Mouse (Mus musculus): ENCODE measurements around the gene Nr4a1. TPM values are rescaled to one million over a fixed set of nuclear protein-coding genes. Genes with fewer than 3 reads are reported as not detected.

Gene Nr4a1
- polyA plus RNA-seq, 1 experiment from 2014 or later: 10.8 TPM

GRCm38 (mm10) chr15:101298550-101298949, 44.5 kb downstream of the Nr4a1 start:
- no peak for ATAC-seq (ENCODE audit: low read depth)
- Histone ChIP-seq H3K4me2 (ENCODE audit: low read depth, low read length) (no peak overlapping the region), H3K9ac (ENCODE audit: low read length) (no peak overlapping the region), H3K36me3 (ENCODE audit: control insufficient read depth, insufficient read depth, low read length) (no peaks in the 10 kb centered on the region), H3K27me3 (ENCODE audit: control insufficient read depth, insufficient read depth, low read depth, low read length) (no peaks in the 10 kb centered on the region), H3K4me1 (replicated peaks; ENCODE audit: control insufficient read depth, insufficient read depth, low read length) (peaks cover 6% of the 10 kb centered on the region; the same call in 1 of the 2 replicates), H3K9me3 (ENCODE audit: control insufficient read depth, low read length) (no peaks in the 10 kb centered on the region), H3K4me3 (ENCODE audit: low read length) (no peak overlapping the region), H3K27ac (ENCODE audit: low read length) (no peak overlapping the region)
- WGBS: 23% methylated on average over 6 of the region's 7 CpGs

DNA sequence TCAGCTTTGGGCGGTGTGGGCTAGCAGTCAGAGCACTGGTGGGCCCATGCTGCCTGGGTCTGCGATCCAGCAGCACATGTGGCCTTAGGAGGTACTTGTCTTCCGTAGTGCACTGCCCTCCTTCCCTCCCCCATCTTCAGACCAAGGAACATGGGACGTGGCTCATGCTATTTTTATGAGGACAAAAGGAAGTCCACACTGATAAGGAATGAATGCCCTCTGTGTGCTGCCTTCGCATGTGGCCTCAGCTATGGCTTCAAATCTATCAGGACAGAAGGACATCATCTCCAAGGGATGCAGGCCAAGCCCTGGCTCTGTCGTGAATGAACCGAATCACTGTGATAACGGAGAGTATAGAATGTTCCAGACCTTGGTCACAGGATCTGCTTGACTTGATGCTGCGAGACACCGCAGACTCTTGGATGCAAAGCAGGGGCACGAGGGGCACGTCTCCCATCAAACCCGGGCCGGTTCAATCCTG, 45.5 kb downstream of the Nr4a1 start:
- Histone ChIP-seq H3K9me3 (ENCODE audit: control insufficient read depth, low read length) (no peaks in the 10 kb centered on the region), H3K36me3 (ENCODE audit: control insufficient read depth, insufficient read depth, low read length) (no peaks in the 10 kb centered on the region), H3K4me1 (replicated peaks; ENCODE audit: control insufficient read depth, insufficient read depth, low read length) (peaks cover 6% of the 10 kb centered on the region; the same call in 1 of the 2 replicates), H3K4me2 (ENCODE audit: low read depth, low read length) (no peak overlapping the region), H3K9ac (ENCODE audit: low read length) (no peak overlapping the region), H3K4me3 (ENCODE audit: low read length) (no peak overlapping the region), H3K27me3 (ENCODE audit: control insufficient read depth, insufficient read depth, low read depth, low read length) (no peaks in the 10 kb centered on the region), H3K27ac (ENCODE audit: low read length) (no peak overlapping the region)
- ATAC-seq (ENCODE audit: low read depth): no peak
- 60% methylated on average over 14 of the region's 14 CpGs for WGBS

- WGBS: 45% methylated on average over 6 of the region's 6 CpGs
- H3K27ac ChIP-seq (ENCODE audit: low read length): no peak overlapping the region
These were observed 46.1 kb downstream of the Nr4a1 start for GRCm38 (mm10) chr15:101300128-101300527.

GRCm38 (mm10) chr15:101302201-101302600, 48.1 kb downstream of the Nr4a1 start:
- H3K27me3 ChIP-seq (ENCODE audit: control insufficient read depth, insufficient read depth, low read depth, low read length): no peaks in the 10 kb centered on the region
- H3K36me3 ChIP-seq (ENCODE audit: control insufficient read depth, insufficient read depth, low read length): no peaks in the 10 kb centered on the region
- H3K9ac ChIP-seq (ENCODE audit: low read length): no peak overlapping the region
- H3K27ac ChIP-seq (ENCODE audit: low read length): no peak overlapping the region
- no peaks in the 10 kb centered on the region for H3K9me3 ChIP-seq (ENCODE audit: control insufficient read depth, low read length)
- no peak overlapping the region for H3K4me3 ChIP-seq (ENCODE audit: low read length)
- ATAC-seq (ENCODE audit: low read depth): no peak
- WGBS: 69% methylated on average over 3 of the region's 3 CpGs
- peaks cover 6% of the 10 kb centered on the region; the same call in 1 of the 2 replicates for H3K4me1 ChIP-seq (replicated peaks; ENCODE audit: control insufficient read depth, insufficient read depth, low read length)
- H3K4me2 ChIP-seq (ENCODE audit: low read depth, low read length): no peak overlapping the region

More at GRCm38 (mm10) chr15:101300128-101300527, 46.1 kb downstream of the Nr4a1 start:
- no peaks in the 10 kb centered on the region for H3K9me3 ChIP-seq (ENCODE audit: control insufficient read depth, low read length)
- H3K36me3 ChIP-seq (ENCODE audit: control insufficient read depth, insufficient read depth, low read length): no peaks in the 10 kb centered on the region
- H3K4me3 ChIP-seq (ENCODE audit: low read length): no peak overlapping the region
- no peaks in the 10 kb centered on the region for H3K27me3 ChIP-seq (ENCODE audit: control insufficient read depth, insufficient read depth, low read depth, low read length)
- no peak overlapping the region for H3K9ac ChIP-seq (ENCODE audit: low read length)
- ATAC-seq (ENCODE audit: low read depth): no peak
- peaks cover 6% of the 10 kb centered on the region; the same call in 1 of the 2 replicates for H3K4me1 ChIP-seq (replicated peaks; ENCODE audit: control insufficient read depth, insufficient read depth, low read length)
- no peak overlapping the region for H3K4me2 ChIP-seq (ENCODE audit: low read depth, low read length)

DNA sequence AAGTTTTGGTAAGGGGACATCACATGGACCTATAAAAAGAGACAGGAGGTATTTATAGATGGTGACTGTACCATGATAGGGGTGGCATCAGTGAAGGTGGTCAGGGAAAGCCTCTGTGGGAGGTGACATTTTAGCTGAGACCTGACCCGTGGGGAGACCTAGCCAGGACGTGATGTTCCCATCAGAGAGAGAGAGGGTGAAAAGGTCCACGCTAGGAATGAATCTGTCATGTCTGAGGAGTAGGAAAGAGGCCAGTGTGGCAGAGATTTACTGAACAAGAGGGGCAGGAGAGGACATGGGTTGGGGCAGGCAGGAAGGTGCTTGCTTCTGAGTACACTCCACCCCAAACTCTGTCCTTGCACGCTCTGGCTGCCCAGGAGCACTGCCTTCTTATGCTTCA, 49.8 kb downstream of the Nr4a1 start:
- 76% methylated on average over 4 of the region's 4 CpGs for WGBS
- Histone ChIP-seq H3K36me3 (ENCODE audit: control insufficient read depth, insufficient read depth, low read length) (no peaks in the 10 kb centered on the region), H3K27ac (ENCODE audit: low read length) (no peak overlapping the region), H3K27me3 (ENCODE audit: control insufficient read depth, insufficient read depth, low read depth, low read length) (no peaks in the 10 kb centered on the region), H3K4me2 (ENCODE audit: low read depth, low read length) (no peak overlapping the region), H3K9me3 (ENCODE audit: control insufficient read depth, low read length) (no peaks in the 10 kb centered on the region), H3K4me1 (replicated peaks; ENCODE audit: control insufficient read depth, insufficient read depth, low read length) (peaks cover 10% of the 10 kb centered on the region; the same call in 1 of the 2 replicates), H3K9ac (ENCODE audit: low read length) (no peak overlapping the region), H3K4me3 (ENCODE audit: low read length) (no peak overlapping the region)
- ATAC-seq (ENCODE audit: low read depth): no peak

DNA sequence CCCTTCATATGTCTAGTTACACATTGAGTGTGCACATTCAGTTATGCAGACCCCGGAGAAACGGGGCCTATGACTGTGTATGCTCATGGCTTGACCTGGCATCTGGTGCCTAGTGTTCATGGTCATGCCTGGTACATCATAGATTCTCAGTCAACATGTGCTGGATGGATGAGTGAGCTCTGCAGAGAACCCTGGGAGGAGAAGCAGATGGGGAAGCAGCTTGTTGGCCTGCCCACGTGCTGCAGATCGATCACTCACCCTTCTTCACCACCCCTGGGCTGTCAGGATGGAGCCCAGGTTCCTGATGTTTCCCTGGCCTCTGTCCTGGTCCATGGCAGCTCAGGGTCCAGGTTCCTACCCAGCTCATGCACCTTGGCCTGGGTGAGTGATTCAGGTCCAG, 52.4 kb downstream of the Nr4a1 start:
- H3K9ac ChIP-seq (ENCODE audit: low read length): no peak overlapping the region
- no peak for ATAC-seq (ENCODE audit: low read depth)
- no peaks in the 10 kb centered on the region for H3K36me3 ChIP-seq (ENCODE audit: control insufficient read depth, insufficient read depth, low read length)
- no peak overlapping the region for H3K4me2 ChIP-seq (ENCODE audit: low read depth, low read length)
- H3K4me1 ChIP-seq (replicated peaks; ENCODE audit: control insufficient read depth, insufficient read depth, low read length): peaks cover 18% of the 10 kb centered on the region
- H3K27ac ChIP-seq (ENCODE audit: low read length): no peak overlapping the region
- H3K9me3 ChIP-seq (ENCODE audit: control insufficient read depth, low read length): no peaks in the 10 kb centered on the region
- no peaks in the 10 kb centered on the region for H3K27me3 ChIP-seq (ENCODE audit: control insufficient read depth, insufficient read depth, low read depth, low read length)
- WGBS: 87% methylated on average over 4 of the region's 4 CpGs
- H3K4me3 ChIP-seq (ENCODE audit: low read length): no peak overlapping the region

- Histone ChIP-seq H3K27ac (ENCODE audit: low read length) (peak overlapping the region; percentile 79), H3K4me1 (replicated peaks; ENCODE audit: control insufficient read depth, insufficient read depth, low read length) (peaks cover 18% of the 10 kb centered on the region), H3K9ac (ENCODE audit: low read length) (no peak overlapping the region), H3K36me3 (ENCODE audit: control insufficient read depth, insufficient read depth, low read length) (no peaks in the 10 kb centered on the region), H3K4me3 (ENCODE audit: low read length) (no peak overlapping the region), H3K4me2 (ENCODE audit: low read depth, low read length) (no peak overlapping the region), H3K9me3 (ENCODE audit: control insufficient read depth, low read length) (no peaks in the 10 kb centered on the region), H3K27me3 (ENCODE audit: control insufficient read depth, insufficient read depth, low read depth, low read length) (no peaks in the 10 kb centered on the region)
- WGBS: 45% methylated on average over 13 of the region's 13 CpGs
- peak; percentile 75 for ATAC-seq (ENCODE audit: low read depth)
These were observed 54.6 kb downstream of the Nr4a1 start for GRCm38 (mm10) chr15:101308440-101309348.

DNA sequence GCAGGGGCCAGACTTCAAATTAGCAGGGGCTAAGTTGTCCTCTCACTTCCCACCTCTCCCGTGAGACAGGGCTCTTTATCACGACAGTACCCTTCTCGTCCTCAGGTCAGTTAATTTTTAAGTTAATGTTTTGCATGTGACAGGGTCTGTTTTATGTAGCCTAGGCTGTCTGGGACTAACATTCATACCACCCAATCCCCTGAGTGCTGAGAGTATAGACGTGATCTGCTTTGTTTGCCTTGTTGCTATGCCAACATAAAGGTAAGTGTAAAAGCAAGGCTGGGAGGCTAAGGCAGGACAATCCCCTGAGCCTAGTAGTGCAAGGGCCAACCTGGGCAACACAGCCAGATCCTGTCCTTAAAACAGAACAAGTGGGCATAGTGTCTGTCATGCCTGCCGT, 55.4 kb downstream of the Nr4a1 start:
- 32% methylated on average over 5 of the region's 5 CpGs for WGBS
- Histone ChIP-seq H3K4me1 (replicated peaks; ENCODE audit: control insufficient read depth, insufficient read depth, low read length) (peaks cover 18% of the 10 kb centered on the region), H3K4me3 (ENCODE audit: low read length) (no peak overlapping the region), H3K9me3 (ENCODE audit: control insufficient read depth, low read length) (no peaks in the 10 kb centered on the region), H3K36me3 (ENCODE audit: control insufficient read depth, insufficient read depth, low read length) (no peaks in the 10 kb centered on the region), H3K4me2 (ENCODE audit: low read depth, low read length) (no peak overlapping the region), H3K27me3 (ENCODE audit: control insufficient read depth, insufficient read depth, low read depth, low read length) (no peaks in the 10 kb centered on the region), H3K9ac (ENCODE audit: low read length) (no peak overlapping the region), H3K27ac (ENCODE audit: low read length) (peak overlapping the region; percentile 79)
- ATAC-seq (ENCODE audit: low read depth): peak; percentile 40; the same call in 1 of the 2 replicates

GRCm38 (mm10) chr15:101311087-101311770, 57.2 kb downstream of the Nr4a1 start:
- peaks cover 18% of the 10 kb centered on the region for H3K4me1 ChIP-seq (replicated peaks; ENCODE audit: control insufficient read depth, insufficient read depth, low read length)
- H3K36me3 ChIP-seq (ENCODE audit: control insufficient read depth, insufficient read depth, low read length): no peaks in the 10 kb centered on the region
- H3K9ac ChIP-seq (ENCODE audit: low read length): no peak overlapping the region
- peak overlapping the region; percentile 9 for H3K27ac ChIP-seq (ENCODE audit: low read length)
- no peak overlapping the region for H3K4me2 ChIP-seq (ENCODE audit: low read depth, low read length)
- no peak for ATAC-seq (ENCODE audit: low read depth)
- H3K27me3 ChIP-seq (ENCODE audit: control insufficient read depth, insufficient read depth, low read depth, low read length): no peaks in the 10 kb centered on the region
- 43% methylated on average over 14 of the region's 15 CpGs for WGBS
- H3K4me3 ChIP-seq (ENCODE audit: low read length): no peak overlapping the region
- no peaks in the 10 kb centered on the region for H3K9me3 ChIP-seq (ENCODE audit: control insufficient read depth, low read length)

Measured in lung, embryonic 16.5 days (tissue).